Mouse (Mus musculus) liver, embryonic 14.5 days (tissue): ENCODE measurements at regions not wholly inside any gene's neighbourhood (a gene's known extent, or its start where the extent isn't known, plus 50 kb on each side); places are given as distances from the start of the nearest gene placed in this dataset.

ENCODE experiments used
- CTCF ChIP-seq: IDR thresholded peaks from 2 replicates; pipeline ENCODE4 v1.5.1; 2016; ENCODE audit warnings: antibody characterized with exemption, low read depth, control low read depth
- EP300 ChIP-seq: IDR thresholded peaks from 2 replicates; pipeline ENCODE4 v1.6.1; 2016; ENCODE audit warnings: antibody characterized with exemption, low read depth

DNA sequence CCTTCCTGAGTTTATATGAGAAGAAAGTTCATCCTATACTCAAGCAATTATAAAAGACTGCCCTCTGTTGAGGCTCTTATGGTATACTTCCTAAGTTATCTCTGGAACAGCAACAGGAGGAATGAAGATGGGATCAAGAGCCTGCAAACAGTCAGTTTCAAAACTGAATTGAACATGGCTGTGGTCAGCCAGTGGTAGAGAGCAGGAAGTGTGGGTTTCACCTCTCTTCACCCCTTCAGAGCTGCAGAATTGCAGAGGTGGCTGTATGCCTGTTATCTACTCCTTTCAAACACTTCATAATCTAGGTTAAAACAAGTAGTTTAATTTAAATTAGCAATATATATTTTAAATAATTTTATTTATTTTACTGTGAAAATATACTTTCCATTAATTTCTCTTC is 854.8 kb upstream of the Sel1l start:
- no peak for TF ChIP-seq CTCF
- no peak for TF ChIP-seq EP300
